Mouse (Mus musculus): ENCODE data around the gene Olfr360.
"Not testable (repeated sequence)": the region's sequence is repeated elsewhere in the genome, so short reads cannot be mapped to it uniquely, and the experiment has no call there.

Olfr360 gene

DNA sequence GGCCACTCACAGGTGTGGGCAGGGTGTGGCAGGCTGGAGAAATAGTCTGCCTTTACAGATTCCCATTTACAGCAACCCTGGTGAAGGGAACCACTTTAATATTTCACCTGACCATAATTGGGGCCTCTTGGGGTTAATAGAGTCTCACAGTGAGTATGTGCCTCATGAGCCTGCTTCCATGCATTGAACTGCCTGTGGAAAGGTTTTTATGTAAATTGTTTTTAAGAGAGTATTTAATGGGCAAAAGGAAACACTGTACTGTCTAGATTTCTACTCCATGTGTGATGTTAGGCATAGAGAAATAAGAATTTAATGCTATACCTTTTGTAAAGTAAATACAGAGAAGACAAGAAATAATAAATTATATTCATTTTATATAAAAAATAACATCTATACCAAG lies at the start of gene Olfr360:
Gene Olfr360 (plus strand): TSS at position 301 of the 400 bp plus-strand sequence.
- no peak for DNase-seq (ENCODE audit: low read depth, low spot score)

DNA sequence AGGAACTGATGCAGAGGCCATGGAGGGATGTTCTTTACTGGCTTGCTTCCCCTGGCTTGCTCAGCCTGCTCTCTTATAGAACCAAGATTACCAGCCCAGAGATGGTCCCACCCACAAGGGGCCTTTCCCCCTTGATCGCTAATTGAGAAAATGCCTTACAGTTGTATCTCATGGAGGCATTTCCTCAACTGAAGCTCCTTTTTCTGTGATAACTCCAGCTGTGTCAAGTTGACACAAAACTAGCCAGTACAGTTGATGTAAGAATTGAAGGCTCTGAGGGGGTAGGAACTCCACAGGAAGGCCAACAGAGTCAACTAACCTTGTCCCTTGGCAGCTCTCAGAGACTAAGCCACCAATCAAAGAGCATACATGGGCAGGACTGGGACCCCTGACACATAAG lies 23.6 kb downstream of the Olfr360 start, which contains the start of gene Olfr361:
Gene Olfr361 (minus strand): TSS at position 101 of the 400 bp plus-strand sequence.
- not testable (repeated sequence) for DNase-seq (ENCODE audit: low read depth, low spot score)

GRCm38 (mm10) chr2:37117810-37118209 lies 52.3 kb downstream of the Olfr360 start, which contains the start of gene Olfr362:
TSS of gene Olfr362 (minus strand) at chr2:37117910.
- DNase-seq (ENCODE audit: low read depth, low spot score), result no peak
